Mouse (Mus musculus) layer of hippocampus, adult 9-10 months (tissue): ENCODE data around the gene Scd3.
A peak's percentile ranks its signal among the peaks of the same experiment; 100 is the strongest.
"Not testable (repeated sequence)": the region's sequence is repeated elsewhere in the genome, so short reads cannot be mapped to it uniquely, and the experiment has no call there.

Experiments used
- DNase-seq: peaks from one replicate; pipeline ENCODE4 v3.0.0; 2022; ENCODE audit warnings: low spot score

Scd3 gene

DNA sequence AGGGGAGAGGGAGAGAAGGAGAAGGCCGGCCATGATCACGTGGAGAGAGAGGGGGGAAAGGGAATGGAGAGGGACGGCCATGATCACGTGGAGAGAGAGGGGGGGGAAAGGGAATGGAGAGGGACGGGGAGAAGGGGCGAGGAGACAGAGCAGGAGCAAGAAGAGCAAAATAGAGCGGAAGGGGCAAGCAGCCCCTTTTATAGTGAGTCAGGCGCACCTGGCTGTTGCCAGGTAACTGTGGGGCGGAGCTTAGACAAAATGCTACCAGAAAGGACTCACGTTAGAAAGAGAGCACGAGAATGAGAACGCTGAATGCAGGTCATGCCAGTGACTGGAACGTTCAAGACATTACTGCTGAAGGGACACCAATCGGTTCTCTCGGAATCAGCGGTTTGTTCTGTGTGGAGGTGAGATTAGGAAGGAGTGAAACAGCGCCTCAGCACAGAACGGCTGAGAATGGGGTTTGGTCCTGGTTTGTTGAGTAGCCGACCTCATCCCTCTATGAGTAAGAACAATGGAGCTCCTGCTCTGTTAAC is 34.5 kb downstream of the Scd3 start:
- no peak for DNase-seq

- no peak for DNase-seq
Observed at GRCm38 (mm10) chr19:44238906-44239305, 35.8 kb downstream of the Scd3 start.

GRCm38 (mm10) chr19:44245761-44246171 is 42.7 kb downstream of the Scd3 start:
- no peak for DNase-seq

DNA sequence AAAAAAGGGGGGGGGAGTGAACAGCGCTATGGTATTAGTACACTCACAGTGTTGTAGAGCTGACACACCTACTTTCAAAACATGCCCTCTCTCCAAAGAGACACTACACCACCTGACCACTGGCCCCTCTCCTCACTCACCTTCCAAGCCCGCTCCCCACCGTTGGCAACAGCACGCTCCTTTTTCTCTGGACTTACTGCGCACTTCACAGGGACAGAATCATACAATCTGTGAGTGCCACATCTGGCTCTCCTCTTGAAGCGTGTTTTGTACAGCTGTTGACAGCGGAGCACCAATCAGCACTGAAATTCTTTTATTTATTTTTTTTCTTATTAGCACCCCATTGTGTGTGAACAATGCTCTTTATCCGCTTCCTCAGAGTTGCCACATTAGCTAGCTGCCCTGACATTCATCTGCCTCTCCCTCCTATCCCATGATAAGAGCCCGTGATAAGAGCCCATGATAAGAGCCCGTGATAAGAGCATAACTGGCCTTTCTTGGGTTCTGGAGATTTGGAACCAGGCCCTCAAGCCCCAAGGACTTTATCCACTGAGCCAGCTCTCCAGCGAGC is 43.4 kb downstream of the Scd3 start:
- no peak for DNase-seq

GRCm38 (mm10) chr19:44247281-44248080 is 44.4 kb downstream of the Scd3 start:
- no peak for DNase-seq

DNA sequence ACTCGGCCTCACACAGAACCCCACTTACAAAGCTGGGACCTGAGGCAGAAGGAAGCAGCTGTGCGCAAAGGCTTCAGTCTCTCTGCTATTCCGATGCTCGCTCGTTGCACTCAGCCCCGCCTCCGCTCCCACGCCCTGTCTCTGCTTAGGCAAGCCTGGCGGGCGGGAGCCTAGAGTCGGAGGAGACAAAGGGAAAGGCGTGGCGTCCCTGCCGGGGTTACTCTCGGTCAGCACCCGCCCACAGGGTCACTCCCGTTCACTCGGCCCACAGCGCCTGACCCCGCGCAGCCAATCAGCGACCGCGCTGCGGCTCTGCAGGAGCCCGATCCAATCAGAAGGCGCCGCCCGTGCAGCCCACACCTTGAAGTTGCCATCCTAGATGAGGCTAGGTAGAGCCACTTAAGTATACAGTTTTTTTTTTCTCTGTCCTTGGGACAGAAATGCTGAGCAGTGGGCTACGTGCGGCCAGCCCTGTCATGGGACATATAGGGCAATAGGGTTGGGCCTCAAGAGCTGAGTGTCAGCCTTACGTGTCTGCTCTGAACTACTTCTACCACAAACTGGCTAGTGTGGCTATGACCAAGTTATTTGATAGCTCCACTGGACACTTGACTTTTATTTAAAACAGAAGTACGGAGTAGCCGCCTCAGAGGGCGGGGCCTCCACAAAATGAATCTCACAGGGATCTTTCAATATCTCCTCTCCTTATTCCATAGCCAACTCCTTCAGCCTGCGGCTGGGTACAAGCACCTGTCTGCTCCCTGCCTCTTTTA is 45.2 kb downstream of the Scd3 start:
- peak; percentile 68 for DNase-seq

- DNase-seq, result no peak
Observed at GRCm38 (mm10) chr19:44248854-44249351, 45.8 kb downstream of the Scd3 start.

GRCm38 (mm10) chr19:44251138-44251537 is 48.1 kb downstream of the Scd3 start:
- not testable (repeated sequence) for DNase-seq

GRCm38 (mm10) chr19:44251936-44252558 is 49.0 kb downstream of the Scd3 start:
- no peak for DNase-seq

DNA sequence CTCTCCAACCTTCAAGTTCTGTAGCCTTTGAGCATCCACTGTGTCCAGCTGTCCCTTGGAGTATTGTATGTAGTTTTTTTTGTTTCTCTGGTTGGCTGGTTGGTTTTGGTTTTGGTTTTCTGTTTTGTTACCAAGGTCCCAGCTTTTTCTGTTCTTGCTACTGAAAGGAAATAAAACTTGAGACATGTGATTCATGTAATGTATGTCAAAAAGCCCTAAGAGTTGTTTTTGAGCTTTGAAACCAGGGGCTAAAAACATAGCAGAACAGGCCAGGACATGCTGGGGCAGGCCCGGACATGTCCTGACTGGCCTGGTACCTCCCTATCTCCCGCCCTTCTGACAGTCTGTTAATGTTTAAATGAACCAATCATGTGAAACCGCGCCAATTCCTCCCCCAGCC is 51.0 kb downstream of the Scd3 start:
- DNase-seq, result not testable (repeated sequence)

- no peak for DNase-seq
Observed at GRCm38 (mm10) chr19:44257377-44257966, 54.4 kb downstream of the Scd3 start.

DNA sequence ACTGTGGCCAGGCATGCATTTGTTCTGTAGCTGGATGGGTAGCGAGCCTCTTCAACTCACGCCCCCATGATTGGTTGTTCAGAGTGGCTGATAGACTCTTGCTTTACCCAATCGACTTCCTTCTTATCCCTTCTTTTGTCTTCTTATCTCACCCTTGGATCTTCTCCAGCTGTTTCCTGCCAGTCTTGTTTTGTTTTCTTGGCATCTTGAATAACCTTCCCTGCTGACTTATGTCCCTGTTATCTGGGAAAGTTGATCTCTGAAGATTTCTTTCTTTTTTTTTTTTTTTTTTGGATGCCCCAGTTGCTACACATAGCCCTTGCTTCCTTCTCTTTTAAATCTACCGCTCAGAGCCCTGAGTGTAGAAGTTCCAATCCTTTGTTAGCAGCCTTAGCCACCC is 56.4 kb downstream of the Scd3 start:
- no peak for DNase-seq

- DNase-seq, result no peak
Observed at GRCm38 (mm10) chr19:44260487-44260886, 57.4 kb downstream of the Scd3 start.

- no peak for DNase-seq
Observed at GRCm38 (mm10) chr19:44261774-44262173, 58.7 kb downstream of the Scd3 start.

GRCm38 (mm10) chr19:44263581-44263980 is 60.5 kb downstream of the Scd3 start:
- no peak for DNase-seq

DNA sequence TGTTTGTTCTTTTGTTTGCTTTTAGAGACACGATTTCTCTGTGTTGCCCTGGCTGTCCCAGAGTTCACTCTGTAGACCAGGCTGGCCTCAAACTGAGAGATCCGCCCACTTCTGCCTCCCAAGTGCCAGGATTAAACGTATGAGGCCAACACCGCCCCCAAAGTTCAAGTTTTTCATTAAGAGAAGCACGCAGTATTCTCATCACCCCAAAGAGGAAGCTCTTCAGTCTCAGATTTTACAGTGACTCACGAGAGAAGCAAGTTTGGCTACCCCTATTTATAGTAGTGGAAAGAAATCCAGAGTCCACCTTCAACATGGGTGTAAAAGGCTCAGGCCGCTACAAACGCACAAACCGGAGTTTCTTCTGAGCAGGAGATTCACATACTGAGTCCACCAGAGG is 61.2 kb downstream of the Scd3 start:
- no peak for DNase-seq

DNA sequence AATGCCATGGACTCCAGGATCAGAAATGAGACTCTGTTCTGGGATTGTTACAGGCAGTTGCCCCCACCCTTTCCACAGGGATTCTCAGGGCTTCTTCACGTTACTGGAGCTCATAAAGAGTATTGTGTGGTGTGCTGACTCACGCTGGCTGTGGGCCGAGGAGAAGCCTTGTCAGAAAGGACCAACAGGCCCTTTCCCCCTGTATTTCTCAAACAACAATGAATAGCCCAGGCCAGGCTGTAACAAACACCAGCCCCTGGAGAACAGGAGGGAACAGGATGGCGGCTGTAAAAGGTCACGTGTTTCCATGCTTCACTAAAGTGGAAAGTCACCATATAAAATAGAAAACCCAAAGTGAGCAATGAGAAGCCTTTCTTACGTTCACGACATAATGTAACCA is 62.2 kb downstream of the Scd3 start:
- no peak for DNase-seq

DNA sequence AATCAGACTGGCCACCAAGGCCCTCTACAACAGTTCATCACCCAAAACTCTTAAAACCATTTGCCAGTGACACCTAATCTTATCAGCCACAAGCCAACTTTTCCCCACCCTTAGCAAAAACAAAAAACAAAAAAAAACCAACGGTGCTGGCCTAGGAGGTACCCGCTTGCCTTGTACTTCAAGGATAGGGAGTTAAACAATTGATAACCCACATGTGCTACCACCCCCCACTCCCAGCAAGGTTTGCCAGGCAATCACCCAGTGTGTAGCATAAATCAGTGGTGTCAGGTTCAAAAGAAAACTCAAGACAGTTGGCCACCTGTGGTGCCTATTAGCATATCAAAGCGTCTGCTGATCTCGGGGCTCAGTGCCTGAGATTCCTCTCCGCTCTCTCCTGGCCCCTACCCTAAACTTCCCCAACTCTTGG is 62.9 kb downstream of the Scd3 start:
- DNase-seq, result no peak

DNA sequence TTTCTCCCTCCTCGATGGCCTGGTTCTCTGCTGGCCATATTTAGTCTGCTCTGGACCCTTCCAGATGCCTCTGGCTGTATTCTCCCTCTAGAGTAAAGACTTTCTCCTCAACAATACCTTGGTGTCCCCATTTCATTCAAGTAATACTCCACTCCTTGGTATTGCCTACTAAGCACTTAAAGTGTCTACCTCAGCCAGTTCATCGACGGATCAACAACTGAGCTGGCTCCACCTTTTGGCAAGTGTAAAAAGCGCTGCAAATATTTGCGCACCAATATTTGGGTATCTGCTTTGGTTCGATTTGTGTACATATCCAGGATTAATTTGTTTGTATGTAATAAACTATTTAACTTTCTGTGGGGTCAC is 63.4 kb downstream of the Scd3 start:
- DNase-seq, result no peak

DNA sequence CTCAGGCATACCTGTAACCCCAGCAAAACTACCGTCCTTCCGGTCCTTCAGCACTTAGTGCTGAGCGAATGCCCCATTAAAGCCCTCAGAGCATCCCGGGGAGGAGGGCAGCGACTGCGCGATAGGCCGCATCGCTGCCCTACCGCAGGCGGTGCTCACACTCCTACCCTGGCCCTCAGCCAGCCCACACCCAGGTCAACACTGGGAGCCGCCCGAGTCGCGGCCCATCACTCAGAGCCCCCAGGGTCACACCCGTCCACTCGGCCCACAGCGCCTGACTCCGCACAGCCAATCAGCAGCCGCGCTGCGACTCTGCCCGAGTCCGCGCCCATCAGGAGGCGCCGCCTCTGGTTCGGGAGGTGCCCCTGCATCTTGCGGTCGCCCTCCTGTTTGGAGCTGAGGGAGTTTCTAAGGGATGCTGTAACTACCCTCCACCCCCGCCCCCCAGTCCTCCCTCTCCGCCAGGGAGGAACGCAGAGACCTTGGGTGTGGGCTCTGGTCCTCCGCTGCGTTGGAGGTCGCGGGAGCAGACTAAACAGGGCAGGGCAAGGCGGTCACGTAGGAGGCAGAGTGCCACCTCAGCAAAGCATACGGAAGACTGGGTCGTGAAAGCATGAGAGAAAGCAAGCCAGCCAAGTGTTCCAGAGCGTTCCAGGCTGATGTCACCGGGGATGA is 63.9 kb downstream of the Scd3 start:
- DNase-seq, result peak; percentile 69

GRCm38 (mm10) chr19:44267499-44268002 is 64.5 kb downstream of the Scd3 start:
- no peak for DNase-seq
